ENCODE assay signal across 21 mouse cellular contexts in the genomic region with DNA sequence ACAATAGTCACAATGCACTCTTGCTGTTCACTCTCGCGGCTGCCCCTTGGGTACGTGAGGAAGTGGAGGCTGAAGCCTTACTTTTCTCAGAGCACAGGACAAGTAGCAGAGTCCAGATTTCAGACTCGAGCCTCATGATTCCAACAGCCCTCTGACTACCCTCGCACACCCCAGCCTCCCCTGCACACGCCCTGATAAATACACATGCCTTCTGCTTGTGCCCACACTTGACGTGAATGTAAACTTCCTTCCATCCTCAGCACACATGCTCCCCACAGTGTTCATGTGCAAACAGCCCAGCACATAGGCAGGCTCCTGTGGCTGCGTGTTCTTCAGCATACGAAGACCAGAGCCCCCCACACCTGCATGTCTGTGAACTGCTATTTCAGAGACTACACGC. TPM values are rescaled to one million over a fixed set of nuclear protein-coding genes. Genes with fewer than 3 reads are reported as not detected.
DNase-seq lines count a peak whose midpoint lies in the region; ATAC-seq lines count a peak whose summit lies in the region.
"Had no signal": no experiment of that assay in that cellular context is flagged by ENCODE, and none has a peak within 500 bp of the region (broad histone marks: within the 10 kb centered on the region; RNA-seq: fewer than 3 reads in every experiment).

No protein-coding gene starts in this region.

- intact Hi-C loops in heart, postnatal 36 days (cut with DNase I), result no loop called here

- H3K4me3 ChIP-seq in lung, embryonic 15.5 days, result no peak overlapping the region
- no peak overlapping the region for H3K4me3 ChIP-seq in intestine, embryonic 15.5 days (replicated peaks)
- H3K4me3 ChIP-seq in stomach, embryonic 14.5 days (ENCODE audit: low read depth, low read length), result no peak overlapping the region

- no peaks in the 10 kb centered on the region for H3K36me3 ChIP-seq in lung, embryonic 15.5 days
- no peaks in the 10 kb centered on the region for H3K36me3 ChIP-seq in intestine, embryonic 15.5 days
- H3K36me3 ChIP-seq in stomach, embryonic 14.5 days (ENCODE audit: control insufficient read depth, insufficient read depth, low read length), result no peaks in the 10 kb centered on the region

- H3K4me1 ChIP-seq in lung, embryonic 15.5 days, result peaks cover 29% of the 10 kb centered on the region
- peaks cover 8% of the 10 kb centered on the region; the same call in 1 of the 2 replicates for H3K4me1 ChIP-seq in intestine, embryonic 15.5 days (replicated peaks)
- H3K4me1 ChIP-seq in stomach, embryonic 14.5 days (ENCODE audit: control insufficient read depth, insufficient read depth, low read length), result peaks cover 16% of the 10 kb centered on the region; the same call in 1 of the 2 replicates

- 34% methylated on average over 10 of the region's 10 CpGs for WGBS in lung, embryonic 15.5 days
- WGBS in intestine, embryonic 15.5 days, result 32% methylated on average over 10 of the region's 10 CpGs
- WGBS in stomach, embryonic 14.5 days, result 47% methylated on average over 10 of the region's 10 CpGs

- peak overlapping the region; percentile 31; the same call in 1 of the 2 replicates for H3K4me2 ChIP-seq in lung, embryonic 15.5 days
- H3K4me2 ChIP-seq in intestine, embryonic 15.5 days (replicated peaks), result no peak overlapping the region
- no peak overlapping the region for H3K4me2 ChIP-seq in stomach, embryonic 14.5 days (replicated peaks; ENCODE audit: low read depth, low read length)
- H3K4me2 ChIP-seq: liver, embryonic 11.5 days had no signal

- no peaks in the 10 kb centered on the region for H3K9me3 ChIP-seq in lung, embryonic 15.5 days
- H3K9me3 ChIP-seq in intestine, embryonic 15.5 days, result no peaks in the 10 kb centered on the region
- H3K9me3 ChIP-seq in stomach, embryonic 14.5 days (ENCODE audit: control insufficient read depth, low read depth, low read length), result no peaks in the 10 kb centered on the region

- peak overlapping the region; percentile 16; the same call in 1 of the 2 replicates for H3K9ac ChIP-seq in lung, embryonic 15.5 days
- H3K9ac ChIP-seq in intestine, embryonic 15.5 days, result no peak overlapping the region
- H3K9ac ChIP-seq in stomach, embryonic 14.5 days (replicated peaks; ENCODE audit: low read depth, low read length), result no peak overlapping the region

- DNase-seq in heart, adult 11 months, result peak; percentile 79
- no peak for DNase-seq in heart, postnatal 36 days
- no peak for DNase-seq in lung, postnatal 14 days
- no peak for DNase-seq in right cerebral cortex, adult 2 months (ENCODE audit: low spot score in 2 of 2)
- no peak for DNase-seq in thymus, postnatal 10 days (ENCODE audit: low spot score in 2 of 2)
- DNase-seq: cerebellum, postnatal 25 days; kidney, adult 9 months; left cerebral cortex, postnatal 4 days; right cerebral cortex, postnatal 4 days; thymus, postnatal 36 days had no signal

- ATAC-seq in lung, embryonic 15.5 days (ENCODE audit: borderline replicate concordance, extremely low read depth, low FRiP score, low TSS enrichment), result peak; percentile 60
- ATAC-seq in intestine, embryonic 15.5 days, result peak; percentile 65
- ATAC-seq in stomach, embryonic 14.5 days (ENCODE audit: insufficient number of reproducible peaks, insufficient read depth, low FRiP score, low read depth), result peak; percentile 68; the same call in 1 of the 2 replicates
- ATAC-seq: hindbrain, postnatal 0 days; Patski had no signal

- no peaks in the 10 kb centered on the region for H3K27me3 ChIP-seq in lung, embryonic 15.5 days
- no peaks in the 10 kb centered on the region for H3K27me3 ChIP-seq in intestine, embryonic 15.5 days (replicated peaks)
- no peaks in the 10 kb centered on the region for H3K27me3 ChIP-seq in stomach, embryonic 14.5 days (ENCODE audit: control insufficient read depth, insufficient read depth, low read length)

- peak overlapping the region; percentile 82 for H3K27ac ChIP-seq in lung, embryonic 15.5 days
- H3K27ac ChIP-seq in intestine, embryonic 15.5 days, result no peak overlapping the region
- H3K27ac ChIP-seq in stomach, embryonic 14.5 days (ENCODE audit: low read length), result no peak overlapping the region

RNA-seq across cellular contexts. Expression of a gene that starts 0.8 kb away (rescaled TPM):
- total RNA-seq in heart, postnatal 36 days (2021), result 1,000 to 10,000 TPM; 2,242 to 2,437 TPM
- polyA plus RNA-seq in lung, embryonic 15.5 days (2015; fragmentation: Nextera tagmentation; extraction: Ambion mirVana), result 29.1 and 71.2 TPM in 2 replicates
- polyA plus RNA-seq in intestine, embryonic 15.5 days (2015; fragmentation: Nextera tagmentation; extraction: Ambion mirVana), result 0.83 and 1.6 TPM in 2 replicates
- polyA plus RNA-seq in stomach, embryonic 14.5 days (2014; fragmentation: Nextera tagmentation; extraction: Ambion mirVana), result 5.9 and 7.7 TPM in 2 replicates
- total RNA-seq: granulocyte monocyte progenitor cell, adult 5-6 weeks; megakaryocyte progenitor cell, adult 5-6 weeks; monocyte, adult 5-6 weeks had no signal

RNA-seq across cellular contexts. Expression of a gene that starts 16.9 kb away (rescaled TPM):
- not detected for total RNA-seq in heart, postnatal 36 days (2021)
- polyA plus RNA-seq in lung, embryonic 15.5 days (2015; fragmentation: Nextera tagmentation; extraction: Ambion mirVana), result not detected in 2 replicates
- polyA plus RNA-seq in intestine, embryonic 15.5 days (2015; fragmentation: Nextera tagmentation; extraction: Ambion mirVana), result not detected in 2 replicates
- not detected in 2 replicates for polyA plus RNA-seq in stomach, embryonic 14.5 days (2014; fragmentation: Nextera tagmentation; extraction: Ambion mirVana)
- total RNA-seq: granulocyte monocyte progenitor cell, adult 5-6 weeks; hindbrain, postnatal 0 days; left cerebral cortex, postnatal 4 days; megakaryocyte progenitor cell, adult 5-6 weeks; monocyte, adult 5-6 weeks had no signal
- polyA plus RNA-seq: embryonic facial prominence, embryonic 11.5 days; hindbrain, postnatal 0 days; liver, embryonic 11.5 days; neural tube, embryonic 14.5 days; Patski had no signal

RNA-seq across cellular contexts. Expression of a gene that starts 21.6 kb away (rescaled TPM):
- total RNA-seq in heart, postnatal 36 days (2021), result 10 to 100 TPM; 25.6 to 29.3 TPM
- 81.1 and 81.3 TPM in 2 replicates for polyA plus RNA-seq in lung, embryonic 15.5 days (2015; fragmentation: Nextera tagmentation; extraction: Ambion mirVana)
- 83.1 and 84.9 TPM in 2 replicates for polyA plus RNA-seq in intestine, embryonic 15.5 days (2015; fragmentation: Nextera tagmentation; extraction: Ambion mirVana)
- polyA plus RNA-seq in stomach, embryonic 14.5 days (2014; fragmentation: Nextera tagmentation; extraction: Ambion mirVana), result 66.4 and 75.7 TPM in 2 replicates

RNA-seq across cellular contexts. Expression of a gene that starts 26.9 kb away (rescaled TPM):
- total RNA-seq in heart, postnatal 36 days (2021), result over 10,000 TPM; 23,066 to 24,862 TPM
- polyA plus RNA-seq in lung, embryonic 15.5 days (2015; fragmentation: Nextera tagmentation; extraction: Ambion mirVana), result 70.4 and 166 TPM in 2 replicates
- polyA plus RNA-seq in intestine, embryonic 15.5 days (2015; fragmentation: Nextera tagmentation; extraction: Ambion mirVana), result 0.27 and 0.44 TPM in 2 replicates
- polyA plus RNA-seq in stomach, embryonic 14.5 days (2014; fragmentation: Nextera tagmentation; extraction: Ambion mirVana), result 0.75 and 1.00 TPM in 2 replicates
- total RNA-seq: granulocyte monocyte progenitor cell, adult 5-6 weeks; megakaryocyte progenitor cell, adult 5-6 weeks; monocyte, adult 5-6 weeks had no signal

RNA-seq across cellular contexts. Expression of a gene that starts 57.6 kb away (rescaled TPM):
- under 1 TPM in 1 of 2 experiments, not detected in 1; 0.46 TPM for total RNA-seq in heart, postnatal 36 days (2021)
- polyA plus RNA-seq in lung, embryonic 15.5 days (2015; fragmentation: Nextera tagmentation; extraction: Ambion mirVana), result 0.95 and 1.0 TPM in 2 replicates
- 2.2 and 2.3 TPM in 2 replicates for polyA plus RNA-seq in intestine, embryonic 15.5 days (2015; fragmentation: Nextera tagmentation; extraction: Ambion mirVana)
- 7.1 and 8.5 TPM in 2 replicates for polyA plus RNA-seq in stomach, embryonic 14.5 days (2014; fragmentation: Nextera tagmentation; extraction: Ambion mirVana)
- total RNA-seq: granulocyte monocyte progenitor cell, adult 5-6 weeks; megakaryocyte progenitor cell, adult 5-6 weeks; monocyte, adult 5-6 weeks had no signal
- polyA plus RNA-seq: liver, embryonic 11.5 days; Patski had no signal
